Mouse (Mus musculus): ENCODE measurements at regions not wholly inside any gene's neighbourhood (a gene's known extent, or its start where the extent isn't known, plus 50 kb on each side); places are given as distances from the start of the nearest gene placed in this dataset.

- TF ChIP-seq CTCF (IDR thresholded peaks at IDR 0.05; ENCODE audit: extremely low read depth, insufficient read depth, low read length) (no peak), POLR2A (IDR thresholded peaks at IDR 0.05; ENCODE audit: extremely low read depth, insufficient read depth, low read length) (no peak)
These were observed 301.0 kb downstream of the Sfmbt2 start for GRCm38 (mm10) chr2:10671299-10671632.

All from cortical plate, adult 2 months (tissue).